Mouse (Mus musculus): ENCODE measurements around the gene A530016L24Rik. TPM values are rescaled to one million over a fixed set of nuclear protein-coding genes. Genes with fewer than 3 reads are reported as not detected.

The A530016L24Rik gene
- polyA plus RNA-seq, 1 experiment from 2014 or later, result not detected

DNA sequence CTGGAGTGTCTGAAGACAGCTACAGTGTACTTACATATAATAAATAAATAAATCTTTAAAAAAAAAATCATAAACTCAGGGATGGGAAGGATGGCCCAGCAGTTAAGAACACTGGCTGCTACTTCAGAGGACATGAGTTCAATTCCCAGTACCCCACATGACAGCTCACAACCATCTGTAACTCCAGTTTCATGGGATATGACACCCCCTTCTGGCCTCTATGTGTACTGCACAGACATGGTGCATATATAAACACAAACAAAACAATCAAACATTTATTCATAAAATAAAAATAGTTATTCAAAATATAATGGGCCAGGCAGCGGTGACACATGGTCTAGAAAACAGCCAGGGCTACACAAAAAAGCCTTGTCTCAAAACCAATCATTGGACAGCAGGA, 60.0 kb downstream of the A530016L24Rik start:
- Histone ChIP-seq H3K9ac (replicated peaks) (no peak overlapping the region), H3K4me3 (ENCODE audit: low read depth, low read length) (no peak overlapping the region), H3K27me3 (ENCODE audit: insufficient read depth, low read length) (no peaks in the 10 kb centered on the region), H3K9me3 (ENCODE audit: low read length) (no peaks in the 10 kb centered on the region), H3K27ac (ENCODE audit: low read depth) (no peak overlapping the region), H3K4me2 (ENCODE audit: low read depth, low read length) (no peak overlapping the region), H3K36me3 (replicated peaks; ENCODE audit: insufficient read depth, low read length) (no peaks in the 10 kb centered on the region), H3K4me1 (ENCODE audit: insufficient read depth) (no peaks in the 10 kb centered on the region)
- WGBS (ENCODE audit: insufficient replicate concordance), result 78% methylated on average over 1 of the region's 1 CpGs
- ATAC-seq, result no peak
- TF ChIP-seq EP300 (IDR thresholded peaks at IDR 0.05; ENCODE audit: low read depth) (no peak), CTCF (IDR thresholded peaks at IDR 0.05; ENCODE audit: low read depth) (no peak)
- no peak for DNase-seq

Other genes with a start within 250 kb of the A530016L24Rik start
- not detected in 2 replicates for gene Tmem179, start 27.3 kb downstream of the A530016L24Rik start, polyA plus RNA-seq (2015; fragmentation: Nextera tagmentation; extraction: Ambion mirVana)
- gene Inf2, start 99.3 kb downstream of the A530016L24Rik start, polyA plus RNA-seq (2015; fragmentation: Nextera tagmentation; extraction: Ambion mirVana), result 1.8 and 1.9 TPM in 2 replicates
- gene Adssl1, start 130.6 kb downstream of the A530016L24Rik start, polyA plus RNA-seq (2015; fragmentation: Nextera tagmentation; extraction: Ambion mirVana), result 22.8 and 24.4 TPM in 2 replicates
- 55.6 and 62.2 TPM in 2 replicates for gene Siva1, start 155.2 kb downstream of the A530016L24Rik start, polyA plus RNA-seq (2015; fragmentation: Nextera tagmentation; extraction: Ambion mirVana)
- 26.7 and 29.3 TPM in 2 replicates for gene Akt1, start 185.4 kb downstream of the A530016L24Rik start, polyA plus RNA-seq (2015; fragmentation: Nextera tagmentation; extraction: Ambion mirVana)
- 1.3 and 1.6 TPM in 2 replicates for gene Zbtb42, start 189.4 kb downstream of the A530016L24Rik start, polyA plus RNA-seq (2015; fragmentation: Nextera tagmentation; extraction: Ambion mirVana)
- gene Cep170b, start 231.0 kb downstream of the A530016L24Rik start, polyA plus RNA-seq (2015; fragmentation: Nextera tagmentation; extraction: Ambion mirVana), result 4.0 and 4.8 TPM in 2 replicates